Mouse (Mus musculus) adrenal gland, adult 2 months (tissue): ENCODE measurements at regions not wholly inside any gene's neighbourhood (a gene's known extent, or its start where the extent isn't known, plus 50 kb on each side); places are given as distances from the start of the nearest gene placed in this dataset.

Source experiments
- DNase-seq: peaks from one replicate; pipeline ENCODE4 v3.0.0; 2021

- no peak for DNase-seq
Observed at GRCm38 (mm10) chr4:124323589-124323988, 287.0 kb downstream of the 3100002H09Rik start.

GRCm38 (mm10) chr4:124321221-124321620 lies 289.4 kb downstream of the 3100002H09Rik start:
- DNase-seq, result no peak

- no peak for DNase-seq
Observed at GRCm38 (mm10) chr4:124317042-124317441, 293.6 kb downstream of the 3100002H09Rik start.

- no peak for DNase-seq
Observed at GRCm38 (mm10) chr4:124311657-124312056, 298.9 kb downstream of the 3100002H09Rik start.

- no peak for DNase-seq
Observed at GRCm38 (mm10) chr4:124310594-124310993, 300.0 kb downstream of the 3100002H09Rik start.

GRCm38 (mm10) chr4:124305871-124306555 lies 304.6 kb downstream of the 3100002H09Rik start:
- no peak for DNase-seq

GRCm38 (mm10) chr4:124302950-124303349 lies 307.7 kb downstream of the 3100002H09Rik start:
- no peak for DNase-seq

- no peak for DNase-seq
Observed at GRCm38 (mm10) chr4:124298667-124299437, 311.8 kb downstream of the 3100002H09Rik start.

- DNase-seq, result no peak
Observed at GRCm38 (mm10) chr4:124292254-124292653, 318.3 kb downstream of the 3100002H09Rik start.

GRCm38 (mm10) chr4:124291767-124292166 lies 318.8 kb downstream of the 3100002H09Rik start:
- DNase-seq, result no peak

GRCm38 (mm10) chr4:124287471-124287870 lies 323.1 kb downstream of the 3100002H09Rik start:
- DNase-seq, result no peak

GRCm38 (mm10) chr4:124278681-124279080 lies 331.9 kb downstream of the 3100002H09Rik start:
- no peak for DNase-seq

GRCm38 (mm10) chr4:124277456-124278181 lies 333.0 kb downstream of the 3100002H09Rik start:
- no peak for DNase-seq

- no peak for DNase-seq
Observed at GRCm38 (mm10) chr4:124276741-124277455, 333.7 kb downstream of the 3100002H09Rik start.

- DNase-seq, result no peak
Observed at GRCm38 (mm10) chr4:124272002-124272401, 338.6 kb downstream of the 3100002H09Rik start.

GRCm38 (mm10) chr4:124268404-124268803 lies 342.2 kb downstream of the 3100002H09Rik start:
- DNase-seq, result no peak

- no peak for DNase-seq
Observed at GRCm38 (mm10) chr4:124266573-124266972, 344.0 kb downstream of the 3100002H09Rik start.

GRCm38 (mm10) chr4:124265527-124265926 lies 345.1 kb downstream of the 3100002H09Rik start:
- DNase-seq, result no peak

GRCm38 (mm10) chr4:124257006-124257405 lies 339.2 kb upstream of the 4930535I16Rik start:
- peak; percentile 6 for DNase-seq

GRCm38 (mm10) chr4:124256515-124256914 lies 338.7 kb upstream of the 4930535I16Rik start:
- no peak for DNase-seq

GRCm38 (mm10) chr4:124255183-124255543 lies 337.3 kb upstream of the 4930535I16Rik start:
- DNase-seq, result no peak
